Mouse (Mus musculus): ENCODE measurements around the gene Zmym6. TPM values are rescaled to one million over a fixed set of nuclear protein-coding genes. Genes with fewer than 3 reads are reported as not detected.
"Not testable (repeated sequence)": the region's sequence is repeated elsewhere in the genome, so short reads cannot be mapped to it uniquely, and the experiment has no call there.

Gene Zmym6
- polyA plus RNA-seq, 1 experiment from 2014 or later, result 41.0 TPM

GRCm38 (mm10) chr4:127099552-127099951, 22.4 kb downstream of the Zmym6 start:
- not testable (repeated sequence) for ATAC-seq; H3K4me1 ChIP-seq (ENCODE audit: control insufficient read depth, insufficient read depth, low read length); H3K4me3 ChIP-seq (ENCODE audit: low read depth, low read length); H3K4me2 ChIP-seq (ENCODE audit: low read length); H3K27me3 ChIP-seq (ENCODE audit: control insufficient read depth, insufficient read depth, low read depth, low read length); H3K9ac ChIP-seq (ENCODE audit: low read depth, low read length); H3K27ac ChIP-seq (ENCODE audit: low read length); H3K9me3 ChIP-seq (replicated peaks; ENCODE audit: control insufficient read depth, low read length, poor library complexity, severe bottlenecking)
- peaks cover 16% of the 10 kb centered on the region for H3K36me3 ChIP-seq (ENCODE audit: control insufficient read depth, insufficient read depth, low read length)
- WGBS, result 92% methylated on average over 1 of the region's 2 CpGs

GRCm38 (mm10) chr4:127107566-127107965, 30.4 kb downstream of the Zmym6 start:
- Histone ChIP-seq H3K27me3 (ENCODE audit: control insufficient read depth, insufficient read depth, low read depth, low read length) (no peaks in the 10 kb centered on the region), H3K4me3 (ENCODE audit: low read depth, low read length) (no peak overlapping the region), H3K9ac (ENCODE audit: low read depth, low read length) (no peak overlapping the region), H3K36me3 (ENCODE audit: control insufficient read depth, insufficient read depth, low read length) (peaks cover 28% of the 10 kb centered on the region), H3K9me3 (replicated peaks; ENCODE audit: control insufficient read depth, low read length, poor library complexity, severe bottlenecking) (no peaks in the 10 kb centered on the region; the same call in 1 of the 2 replicates), H3K4me1 (ENCODE audit: control insufficient read depth, insufficient read depth, low read length) (no peaks in the 10 kb centered on the region), H3K27ac (ENCODE audit: low read length) (no peak overlapping the region), H3K4me2 (ENCODE audit: low read length) (no peak overlapping the region)
- WGBS, result 97% methylated on average over 4 of the region's 4 CpGs
- no peak for ATAC-seq

GRCm38 (mm10) chr4:127110570-127110969, 33.4 kb downstream of the Zmym6 start:
- Histone ChIP-seq H3K4me1 (ENCODE audit: control insufficient read depth, insufficient read depth, low read length) (no peaks in the 10 kb centered on the region), H3K4me2 (ENCODE audit: low read length) (no peak overlapping the region), H3K27ac (ENCODE audit: low read length) (no peak overlapping the region), H3K27me3 (ENCODE audit: control insufficient read depth, insufficient read depth, low read depth, low read length) (no peaks in the 10 kb centered on the region), H3K9ac (ENCODE audit: low read depth, low read length) (no peak overlapping the region), H3K36me3 (ENCODE audit: control insufficient read depth, insufficient read depth, low read length) (peaks cover 25% of the 10 kb centered on the region), H3K4me3 (ENCODE audit: low read depth, low read length) (no peak overlapping the region), H3K9me3 (replicated peaks; ENCODE audit: control insufficient read depth, low read length, poor library complexity, severe bottlenecking) (no peaks in the 10 kb centered on the region; the same call in 1 of the 2 replicates)
- 79% methylated on average over 4 of the region's 4 CpGs for WGBS
- no peak for ATAC-seq

- Histone ChIP-seq H3K4me2 (ENCODE audit: low read length) (no peak within 1 kb of the TSS), H3K36me3 (ENCODE audit: control insufficient read depth, insufficient read depth, low read length) (no peaks in the 10 kb centered on the region), H3K27me3 (ENCODE audit: control insufficient read depth, insufficient read depth, low read depth, low read length) (no peaks in the 10 kb centered on the region), H3K9me3 (replicated peaks; ENCODE audit: control insufficient read depth, low read length, poor library complexity, severe bottlenecking) (no peaks in the 10 kb centered on the region), H3K9ac (ENCODE audit: low read depth, low read length) (no peak within 1 kb of the TSS), H3K4me3 (ENCODE audit: low read depth, low read length) (no peak within 1 kb of the TSS), H3K27ac (ENCODE audit: low read length) (no peak within 1 kb of the TSS), H3K4me1 (ENCODE audit: control insufficient read depth, insufficient read depth, low read length) (peaks cover 10% of the 10 kb centered on the region)
- ATAC-seq, result no peak
- WGBS, result 96% methylated on average over 5 of the region's 5 CpGs
Observed at GRCm38 (mm10) chr4:127123391-127123790, 46.2 kb downstream of the Zmym6 start, which contains the start of gene Tmem35b. Tmem35b (plus strand) TSS chr4:127123691.

GRCm38 (mm10) chr4:127124331-127124730, 47.1 kb downstream of the Zmym6 start:
- H3K9ac ChIP-seq (ENCODE audit: low read depth, low read length), result no peak overlapping the region
- peaks cover 10% of the 10 kb centered on the region for H3K4me1 ChIP-seq (ENCODE audit: control insufficient read depth, insufficient read depth, low read length)
- H3K36me3 ChIP-seq (ENCODE audit: control insufficient read depth, insufficient read depth, low read length), result no peaks in the 10 kb centered on the region
- WGBS, result 90% methylated on average over 1 of the region's 1 CpGs
- H3K9me3 ChIP-seq (replicated peaks; ENCODE audit: control insufficient read depth, low read length, poor library complexity, severe bottlenecking), result no peaks in the 10 kb centered on the region
- no peak overlapping the region for H3K27ac ChIP-seq (ENCODE audit: low read length)
- H3K27me3 ChIP-seq (ENCODE audit: control insufficient read depth, insufficient read depth, low read depth, low read length), result no peaks in the 10 kb centered on the region
- H3K4me2 ChIP-seq (ENCODE audit: low read length), result no peak overlapping the region
- H3K4me3 ChIP-seq (ENCODE audit: low read depth, low read length), result no peak overlapping the region
- no peak for ATAC-seq

- H3K27ac ChIP-seq (ENCODE audit: low read length), result peak overlapping the region; percentile 55; the same call in 1 of the 2 replicates
- 1% methylated on average over 35 of the region's 35 CpGs for WGBS
Observed at GRCm38 (mm10) chr4:127125834-127126463, 48.8 kb downstream of the Zmym6 start.

GRCm38 (mm10) chr4:127134687-127135086, 57.5 kb downstream of the Zmym6 start:
- Histone ChIP-seq H3K27ac (ENCODE audit: low read length) (no peak overlapping the region), H3K36me3 (ENCODE audit: control insufficient read depth, insufficient read depth, low read length) (no peaks in the 10 kb centered on the region), H3K4me2 (ENCODE audit: low read length) (no peak overlapping the region), H3K4me3 (ENCODE audit: low read depth, low read length) (no peak overlapping the region), H3K9me3 (replicated peaks; ENCODE audit: control insufficient read depth, low read length, poor library complexity, severe bottlenecking) (no peaks in the 10 kb centered on the region), H3K4me1 (ENCODE audit: control insufficient read depth, insufficient read depth, low read length) (no peaks in the 10 kb centered on the region), H3K9ac (ENCODE audit: low read depth, low read length) (no peak overlapping the region), H3K27me3 (ENCODE audit: control insufficient read depth, insufficient read depth, low read depth, low read length) (no peaks in the 10 kb centered on the region)
- WGBS, result 55% methylated on average over 1 of the region's 1 CpGs
- ATAC-seq, result no peak

More at GRCm38 (mm10) chr4:127125834-127126463, 48.8 kb downstream of the Zmym6 start:
- Histone ChIP-seq H3K4me2 (ENCODE audit: low read length) (peak overlapping the region; percentile 83), H3K27me3 (ENCODE audit: control insufficient read depth, insufficient read depth, low read depth, low read length) (no peaks in the 10 kb centered on the region), H3K4me1 (ENCODE audit: control insufficient read depth, insufficient read depth, low read length) (peaks cover 10% of the 10 kb centered on the region), H3K4me3 (ENCODE audit: low read depth, low read length) (peak overlapping the region; percentile 63), H3K9ac (ENCODE audit: low read depth, low read length) (peak overlapping the region; percentile 79), H3K36me3 (ENCODE audit: control insufficient read depth, insufficient read depth, low read length) (no peaks in the 10 kb centered on the region), H3K9me3 (replicated peaks; ENCODE audit: control insufficient read depth, low read length, poor library complexity, severe bottlenecking) (no peaks in the 10 kb centered on the region)
- peak; percentile 94 for ATAC-seq

- WGBS, result 78% methylated on average over 5 of the region's 5 CpGs
Observed at GRCm38 (mm10) chr4:127137591-127137990, 60.4 kb downstream of the Zmym6 start.

GRCm38 (mm10) chr4:127138486-127138885, 61.3 kb downstream of the Zmym6 start:
- no peak for ATAC-seq
- no peak overlapping the region for H3K4me3 ChIP-seq (ENCODE audit: low read depth, low read length)
- no peak overlapping the region for H3K27ac ChIP-seq (ENCODE audit: low read length)
- 16% methylated on average over 6 of the region's 6 CpGs for WGBS
- no peaks in the 10 kb centered on the region for H3K9me3 ChIP-seq (replicated peaks; ENCODE audit: control insufficient read depth, low read length, poor library complexity, severe bottlenecking)
- no peaks in the 10 kb centered on the region for H3K4me1 ChIP-seq (ENCODE audit: control insufficient read depth, insufficient read depth, low read length)
- H3K4me2 ChIP-seq (ENCODE audit: low read length), result no peak overlapping the region
- no peak overlapping the region for H3K9ac ChIP-seq (ENCODE audit: low read depth, low read length)
- H3K36me3 ChIP-seq (ENCODE audit: control insufficient read depth, insufficient read depth, low read length), result no peaks in the 10 kb centered on the region
- no peaks in the 10 kb centered on the region for H3K27me3 ChIP-seq (ENCODE audit: control insufficient read depth, insufficient read depth, low read depth, low read length)

More at GRCm38 (mm10) chr4:127137591-127137990, 60.4 kb downstream of the Zmym6 start:
- no peaks in the 10 kb centered on the region for H3K9me3 ChIP-seq (replicated peaks; ENCODE audit: control insufficient read depth, low read length, poor library complexity, severe bottlenecking)
- no peak overlapping the region for H3K4me2 ChIP-seq (ENCODE audit: low read length)
- no peaks in the 10 kb centered on the region for H3K36me3 ChIP-seq (ENCODE audit: control insufficient read depth, insufficient read depth, low read length)
- no peak for ATAC-seq
- H3K4me1 ChIP-seq (ENCODE audit: control insufficient read depth, insufficient read depth, low read length), result no peaks in the 10 kb centered on the region
- no peak overlapping the region for H3K9ac ChIP-seq (ENCODE audit: low read depth, low read length)
- no peak overlapping the region for H3K27ac ChIP-seq (ENCODE audit: low read length)
- H3K27me3 ChIP-seq (ENCODE audit: control insufficient read depth, insufficient read depth, low read depth, low read length), result no peaks in the 10 kb centered on the region
- H3K4me3 ChIP-seq (ENCODE audit: low read depth, low read length), result no peak overlapping the region

Data from midbrain, embryonic 16.5 days (tissue).